Mouse (Mus musculus) layer of hippocampus, adult 9-11 months (tissue): Measurements from ENCODE around the gene Zbtb20.

Experiments
- DNase-seq: peaks from one replicate; pipeline ENCODE4 v3.0.0; 2022

Gene Zbtb20

GRCm38 (mm10) chr16:43402888-43403287 lies 527.2 kb downstream of the Zbtb20 start:
- no peak for DNase-seq

- DNase-seq, result no peak
Measured at GRCm38 (mm10) chr16:43405089-43405488, 529.4 kb downstream of the Zbtb20 start.

- no peak for DNase-seq
Measured at GRCm38 (mm10) chr16:43407594-43408142, 532.0 kb downstream of the Zbtb20 start.

GRCm38 (mm10) chr16:43408622-43409021 lies 532.9 kb downstream of the Zbtb20 start:
- no peak for DNase-seq

- no peak for DNase-seq
Measured at GRCm38 (mm10) chr16:43409108-43409909, 533.6 kb downstream of the Zbtb20 start.

GRCm38 (mm10) chr16:43409910-43410612 lies 534.4 kb downstream of the Zbtb20 start:
- peak; percentile 52 for DNase-seq

GRCm38 (mm10) chr16:43410613-43410974 lies 534.9 kb downstream of the Zbtb20 start:
- no peak for DNase-seq

- no peak for DNase-seq
Measured at GRCm38 (mm10) chr16:43415864-43416263, 540.2 kb downstream of the Zbtb20 start.

- no peak for DNase-seq
Measured at GRCm38 (mm10) chr16:43419923-43420322, 544.2 kb downstream of the Zbtb20 start.

GRCm38 (mm10) chr16:43428955-43429354 lies 553.3 kb downstream of the Zbtb20 start:
- no peak for DNase-seq

GRCm38 (mm10) chr16:43430030-43430429 lies 554.3 kb downstream of the Zbtb20 start:
- DNase-seq, result no peak

GRCm38 (mm10) chr16:43431514-43432371 lies 556.1 kb downstream of the Zbtb20 start:
- DNase-seq, result no peak

- DNase-seq, result no peak
Measured at GRCm38 (mm10) chr16:43434941-43435340, 559.3 kb downstream of the Zbtb20 start.

- DNase-seq, result no peak
Measured at GRCm38 (mm10) chr16:43438878-43439371, 563.2 kb downstream of the Zbtb20 start.

- DNase-seq, result no peak
Measured at GRCm38 (mm10) chr16:43441392-43441791, 565.7 kb downstream of the Zbtb20 start.

- DNase-seq, result no peak
Measured at GRCm38 (mm10) chr16:43443034-43443433, 567.4 kb downstream of the Zbtb20 start.

GRCm38 (mm10) chr16:43448141-43448981 lies 572.7 kb downstream of the Zbtb20 start:
- DNase-seq, result no peak

- DNase-seq, result no peak
Measured at GRCm38 (mm10) chr16:43454370-43454934, 578.8 kb downstream of the Zbtb20 start.

- no peak for DNase-seq
Measured at GRCm38 (mm10) chr16:43456446-43457172, 580.9 kb downstream of the Zbtb20 start.

GRCm38 (mm10) chr16:43457814-43458213 lies 582.1 kb downstream of the Zbtb20 start:
- no peak for DNase-seq

GRCm38 (mm10) chr16:43458726-43459223 lies 583.1 kb downstream of the Zbtb20 start:
- no peak for DNase-seq
